Mouse (Mus musculus) hindbrain, embryonic 16.5 days (tissue): ENCODE measurements around the gene Slc24a4. TPM values are rescaled to one million over a fixed set of nuclear protein-coding genes. Genes with fewer than 3 reads are reported as not detected.

Experiments
- ATAC-seq: fragments of 200-750 bp; cut with Nextera tagmentation; 2 replicates; pipeline ENCODE4 v1.8.0; 2017; ENCODE audit warnings: moderate TSS enrichment, moderate library complexity
- H3K27ac ChIP-seq: fragments of 300-500 bp; sonication (generic); 2 replicates; pipeline ENCODE4 v1.5.1; 2014; ENCODE audit warnings: low read depth, mild to moderate bottlenecking, control low read depth, low read length, moderate library complexity
- H3K27me3 ChIP-seq: fragments of 300-500 bp; sonication (generic); replicated peaks from 2 replicates; pipeline ENCODE4 v1.6.1; 2014; ENCODE audit warnings: low read length; ENCODE audit not compliant: control insufficient read depth, insufficient read depth
- H3K36me3 ChIP-seq: fragments of 300-500 bp; sonication (generic); 2 replicates; pipeline ENCODE4 v1.6.1; 2014; ENCODE audit warnings: mild to moderate bottlenecking, low read length, moderate library complexity, mixed read lengths; ENCODE audit not compliant: control insufficient read depth, insufficient read depth
- H3K4me1 ChIP-seq: fragments of 300-500 bp; sonication (generic); 2 replicates; pipeline ENCODE4 v1.6.1; 2014; ENCODE audit warnings: low read depth, low read length; ENCODE audit not compliant: control insufficient read depth, insufficient read depth
- H3K4me2 ChIP-seq: fragments of 300-500 bp; sonication (generic); 2 replicates; pipeline ENCODE4 v1.6.1; 2014; ENCODE audit warnings: mild to moderate bottlenecking, low read length, control low read depth, moderate library complexity
- H3K4me3 ChIP-seq: fragments of 300-500 bp; sonication (generic); 2 replicates; pipeline ENCODE4 v1.5.1; 2014; ENCODE audit warnings: mild to moderate bottlenecking, low read length, control low read depth, moderate library complexity
- H3K9ac ChIP-seq: fragments of 300-500 bp; sonication (generic); 2 replicates; pipeline ENCODE4 v1.6.1; 2014; ENCODE audit warnings: low read depth, mild to moderate bottlenecking, control low read depth, low read length, moderate library complexity
- H3K9me3 ChIP-seq: fragments of 300-500 bp; sonication (generic); 2 replicates; pipeline ENCODE4 v1.6.1; 2014; ENCODE audit warnings: mild to moderate bottlenecking, low read length, moderate library complexity; ENCODE audit not compliant: control insufficient read depth
- WGBS: fragments of 180-500 bp; shearing (Covaris S2); extraction: QIAGEN DNeasy Blood & Tissue Kit; methylation state at CpG from one replicate; pipeline ENCODE4 v1.1.7; 2014; 5-methylcytosine and 5-hydroxymethylcytosine counted together
- polyA plus RNA-seq: library from polyadenylated mRNA; unstranded; fragments of >200 nt; fragmentation: Nextera tagmentation; extraction: Ambion mirVana; gene quantifications from 2 replicates; pipeline ENCODE4 v1.2.1, GENCODE M21; 2015

The Slc24a4 gene
- polyA plus RNA-seq, 1 experiment from 2014 or later: 2.2 TPM

DNA sequence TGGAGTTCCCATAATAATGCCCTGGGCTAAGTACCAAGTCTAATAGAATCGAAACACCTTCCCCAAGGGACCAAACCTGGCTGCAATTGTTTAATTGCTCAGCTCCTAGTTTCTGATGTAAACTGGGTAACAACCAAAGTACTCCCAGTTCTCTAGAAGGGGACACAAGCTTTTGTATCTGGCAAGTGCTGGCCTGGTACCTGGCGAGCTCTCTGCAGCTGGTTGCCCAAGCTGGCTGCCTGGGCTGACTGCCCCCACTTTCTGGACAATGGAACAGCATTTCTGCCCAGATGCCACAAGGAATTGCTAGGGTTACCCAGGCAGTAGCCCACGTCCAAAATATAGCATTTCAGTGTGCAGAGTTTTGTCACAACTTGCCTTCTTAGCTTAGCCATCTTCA is 12.0 kb upstream of the Slc24a4 start:
- H3K27me3 ChIP-seq: no peaks in the 10 kb centered on the region
- H3K4me2 ChIP-seq: no peak overlapping the region
- H3K9ac ChIP-seq: no peak overlapping the region
- H3K27ac ChIP-seq: no peak overlapping the region
- no peak for ATAC-seq
- H3K9me3 ChIP-seq: no peaks in the 10 kb centered on the region
- H3K36me3 ChIP-seq: no peaks in the 10 kb centered on the region
- peaks cover 11% of the 10 kb centered on the region for H3K4me1 ChIP-seq
- WGBS: 58% methylated on average over 3 of the region's 3 CpGs
- no peak overlapping the region for H3K4me3 ChIP-seq

- WGBS: 92% methylated on average over 7 of the region's 7 CpGs
- no peak overlapping the region for H3K9ac ChIP-seq
- ATAC-seq: no peak
- H3K36me3 ChIP-seq: no peaks in the 10 kb centered on the region
- H3K27ac ChIP-seq: no peak overlapping the region
- no peaks in the 10 kb centered on the region for H3K27me3 ChIP-seq
- no peak overlapping the region for H3K4me2 ChIP-seq
- no peaks in the 10 kb centered on the region for H3K9me3 ChIP-seq
- peaks cover under 1% of the 10 kb centered on the region for H3K4me1 ChIP-seq
- no peak overlapping the region for H3K4me3 ChIP-seq
Observed at GRCm38 (mm10) chr12:102118014-102118413, 10.5 kb upstream of the Slc24a4 start.

DNA sequence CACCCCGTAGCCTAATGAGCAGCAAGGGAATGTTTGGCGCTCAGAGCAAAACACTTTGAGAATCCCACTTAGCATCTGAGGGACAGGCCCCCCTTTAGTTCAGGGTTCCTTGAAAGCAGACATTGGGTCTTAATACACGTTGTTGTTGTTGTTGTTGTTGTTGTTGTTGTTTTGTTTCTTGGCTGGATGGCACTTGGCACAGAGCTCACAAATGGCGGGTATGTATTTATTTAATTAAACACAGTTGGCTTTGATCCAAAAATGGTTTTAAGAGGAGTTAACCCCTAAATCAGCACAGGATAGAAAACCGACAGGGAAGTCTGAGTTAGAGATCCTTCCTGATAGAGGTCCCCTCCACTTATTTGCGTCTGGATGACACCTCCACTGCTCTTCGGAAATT is 932 bp upstream of the Slc24a4 start:
- peaks cover 20% of the 10 kb centered on the region for H3K27me3 ChIP-seq

DNA sequence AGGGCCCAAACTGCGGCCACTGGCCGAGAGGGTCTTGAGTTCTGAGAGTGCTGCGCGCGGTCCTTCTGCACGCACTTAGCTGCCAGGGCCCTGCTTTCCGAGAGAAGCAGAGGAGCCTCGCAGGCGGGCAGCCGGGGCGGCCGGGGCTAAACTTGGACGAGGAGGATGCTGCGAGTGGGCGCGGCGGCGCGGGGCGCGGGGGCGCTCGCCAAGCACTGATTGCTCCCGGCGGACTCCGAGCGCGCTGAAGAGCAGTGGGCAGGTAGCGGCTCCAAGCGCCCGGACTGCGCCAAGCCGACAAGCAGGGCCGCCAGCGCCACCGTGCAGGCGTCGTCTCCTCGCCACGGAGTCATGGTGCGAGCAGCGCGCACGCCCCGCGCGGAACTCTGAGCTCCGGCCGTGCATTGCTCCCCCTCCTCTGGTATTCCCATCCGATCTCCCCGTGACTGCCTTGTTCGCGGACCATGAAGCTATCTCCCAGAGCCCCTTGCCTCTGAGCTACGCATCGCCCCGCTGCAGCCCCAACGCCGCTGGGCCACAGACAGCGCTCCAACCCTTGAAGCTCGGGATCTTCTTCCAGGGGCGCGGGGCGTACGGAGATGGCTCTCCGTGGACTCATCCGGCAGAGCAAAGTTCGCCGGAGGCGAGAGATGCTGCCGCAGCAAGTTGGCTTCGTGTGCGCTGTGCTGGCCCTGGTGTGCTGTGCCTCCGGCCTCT is 416 bp downstream of the Slc24a4 start:
- H3K27ac ChIP-seq: no peak overlapping the region
- H3K36me3 ChIP-seq: no peaks in the 10 kb centered on the region
- no peaks in the 10 kb centered on the region for H3K9me3 ChIP-seq
- H3K9ac ChIP-seq: peak overlapping the region; percentile 64
- peak overlapping the region; percentile 99 for H3K4me2 ChIP-seq
- peaks cover 21% of the 10 kb centered on the region for H3K4me1 ChIP-seq
- peaks cover 20% of the 10 kb centered on the region for H3K27me3 ChIP-seq
- ATAC-seq: peak; percentile 91
- peak overlapping the region; percentile 61 for H3K4me3 ChIP-seq
- WGBS: under 1% methylated on average over 52 of the region's 73 CpGs

More for the DNA sequence above, 932 bp upstream of the Slc24a4 start:
- ATAC-seq: no peak
- no peaks in the 10 kb centered on the region for H3K36me3 ChIP-seq
- no peaks in the 10 kb centered on the region for H3K9me3 ChIP-seq
- H3K27ac ChIP-seq: no peak overlapping the region
- H3K4me2 ChIP-seq: peak overlapping the region; percentile 99
- no peak overlapping the region for H3K9ac ChIP-seq
- H3K4me3 ChIP-seq: peak overlapping the region; percentile 61
- H3K4me1 ChIP-seq: peaks cover 21% of the 10 kb centered on the region
- WGBS: 9% methylated on average over 7 of the region's 7 CpGs

- Histone ChIP-seq H3K27ac (no peak overlapping the region), H3K4me2 (peak overlapping the region; percentile 99), H3K4me3 (peak overlapping the region; percentile 61), H3K9ac (peak overlapping the region; percentile 64), H3K27me3 (peaks cover 20% of the 10 kb centered on the region), H3K9me3 (no peaks in the 10 kb centered on the region), H3K4me1 (peaks cover 21% of the 10 kb centered on the region), H3K36me3 (no peaks in the 10 kb centered on the region)
- ATAC-seq: peak; percentile 28
- 2% methylated on average over 14 of the region's 14 CpGs for WGBS
Observed at GRCm38 (mm10) chr12:102129508-102130030, 1.0 kb downstream of the Slc24a4 start.

GRCm38 (mm10) chr12:102139710-102140109 is 11.2 kb downstream of the Slc24a4 start:
- Histone ChIP-seq H3K4me2 (no peak overlapping the region), H3K9me3 (no peaks in the 10 kb centered on the region), H3K4me1 (no peaks in the 10 kb centered on the region), H3K9ac (no peak overlapping the region), H3K27me3 (no peaks in the 10 kb centered on the region), H3K27ac (no peak overlapping the region), H3K36me3 (no peaks in the 10 kb centered on the region), H3K4me3 (no peak overlapping the region)
- no peak for ATAC-seq
- 84% methylated on average over 10 of the region's 10 CpGs for whole genome bisulfite sequencing

- no peak for ATAC-seq
- Histone ChIP-seq H3K9me3 (no peaks in the 10 kb centered on the region), H3K36me3 (no peaks in the 10 kb centered on the region), H3K27ac (no peak overlapping the region), H3K4me1 (no peaks in the 10 kb centered on the region), H3K4me3 (no peak overlapping the region), H3K4me2 (no peak overlapping the region), H3K27me3 (no peaks in the 10 kb centered on the region), H3K9ac (no peak overlapping the region)
- 76% methylated on average over 5 of the region's 5 CpGs for WGBS
Observed at GRCm38 (mm10) chr12:102141330-102141729, 12.8 kb downstream of the Slc24a4 start.

DNA sequence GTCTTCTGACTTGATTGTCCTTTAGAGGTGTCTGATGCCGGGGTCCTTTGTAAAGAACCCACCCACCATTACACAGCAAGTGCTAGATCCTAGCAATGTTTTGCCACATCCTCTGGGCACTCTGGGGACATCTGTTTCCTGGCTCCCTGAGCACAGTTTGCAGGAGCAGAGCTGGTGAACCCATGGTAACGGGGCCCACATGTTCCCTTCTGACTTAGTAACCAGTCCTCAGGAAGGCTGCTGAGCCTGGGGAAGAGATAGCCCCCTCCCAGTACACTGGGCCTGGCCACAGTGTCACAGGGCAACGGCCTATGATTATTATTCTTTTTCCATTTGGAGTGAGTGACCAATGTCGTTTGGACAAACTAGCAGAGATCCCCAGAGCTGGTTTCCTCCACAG is 19.1 kb downstream of the Slc24a4 start:
- Histone ChIP-seq H3K9me3 (no peaks in the 10 kb centered on the region), H3K4me2 (no peak overlapping the region), H3K36me3 (no peaks in the 10 kb centered on the region), H3K4me3 (no peak overlapping the region), H3K27ac (no peak overlapping the region), H3K4me1 (no peaks in the 10 kb centered on the region), H3K9ac (no peak overlapping the region), H3K27me3 (no peaks in the 10 kb centered on the region)
- no peak for ATAC-seq
- WGBS: 65% methylated on average over 4 of the region's 4 CpGs

DNA sequence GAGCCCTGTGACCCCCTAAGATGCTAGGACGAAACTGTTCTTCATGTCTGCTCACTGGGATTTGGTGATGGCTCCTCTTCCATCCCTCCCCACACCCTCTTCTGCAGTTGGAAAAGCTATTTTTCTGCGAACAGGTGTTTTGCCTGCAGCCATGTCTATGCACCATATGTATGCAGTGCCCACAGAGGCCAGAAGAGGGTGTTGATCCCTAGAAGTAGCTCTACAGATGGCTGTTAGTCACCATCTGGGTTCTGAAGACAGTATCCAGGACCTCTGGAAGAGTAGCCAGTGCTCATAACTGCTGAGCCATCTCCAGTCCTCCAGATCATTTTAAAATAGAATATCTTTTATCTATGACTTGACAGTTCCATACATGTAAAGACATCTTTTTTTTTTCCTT is 20.2 kb downstream of the Slc24a4 start:
- no peak overlapping the region for H3K27ac ChIP-seq
- no peaks in the 10 kb centered on the region for H3K4me1 ChIP-seq
- H3K9me3 ChIP-seq: no peaks in the 10 kb centered on the region
- no peak overlapping the region for H3K4me3 ChIP-seq
- no peak overlapping the region for H3K4me2 ChIP-seq
- no peaks in the 10 kb centered on the region for H3K36me3 ChIP-seq
- H3K27me3 ChIP-seq: no peaks in the 10 kb centered on the region
- H3K9ac ChIP-seq: no peak overlapping the region
- ATAC-seq: no peak
- WGBS: 87% methylated on average over 2 of the region's 2 CpGs
